Mouse (Mus musculus) lung, embryonic 14.5 days (tissue): Measurements from ENCODE around the gene Fgfr2. TPM values are rescaled to one million over a fixed set of nuclear protein-coding genes. Genes with fewer than 3 reads are reported as not detected.

Experiments used
- ATAC-seq: fragments of 200-750 bp; cut with Nextera tagmentation; 2 replicates; pipeline ENCODE4 v1.8.0; 2017; ENCODE audit warnings: mild to moderate bottlenecking, moderate TSS enrichment, moderate library complexity; ENCODE audit not compliant: insufficient read depth
- DNase-seq: peaks from one replicate; pipeline ENCODE4 v3.0.0-alpha.2; 2015
- H3K27ac ChIP-seq: fragments of 300-500 bp; sonication (generic); 2 replicates; pipeline ENCODE4 v1.5.1; 2014; ENCODE audit warnings: low read depth, mild to moderate bottlenecking, moderate library complexity
- H3K27me3 ChIP-seq: fragments of 300-500 bp; sonication (generic); 2 replicates; pipeline ENCODE4 v1.6.1; 2014; ENCODE audit warnings: low read length, control low read depth; ENCODE audit not compliant: insufficient read depth
- H3K36me3 ChIP-seq: fragments of 300-500 bp; sonication (generic); 2 replicates; pipeline ENCODE4 v1.6.1; 2014; ENCODE audit warnings: control low read depth; ENCODE audit not compliant: insufficient read depth
- H3K4me1 ChIP-seq: fragments of 300-500 bp; sonication (generic); 2 replicates; pipeline ENCODE4 v1.6.1; 2014; ENCODE audit warnings: antibody characterized with exemption, control low read depth; ENCODE audit not compliant: insufficient read depth
- H3K4me2 ChIP-seq: fragments of 300-500 bp; sonication (generic); 2 replicates; pipeline ENCODE4 v1.6.1; 2014; ENCODE audit warnings: mild to moderate bottlenecking
- H3K4me3 ChIP-seq: fragments of 300-500 bp; sonication (generic); 2 replicates; pipeline ENCODE4 v1.5.1; 2014; ENCODE audit warnings: low read depth, low read length
- H3K9ac ChIP-seq: fragments of 300-500 bp; sonication (generic); 2 replicates; pipeline ENCODE4 v1.6.1; 2014
- H3K9me3 ChIP-seq: fragments of 300-500 bp; sonication (generic); 2 replicates; pipeline ENCODE4 v1.6.1; 2016; ENCODE audit warnings: low read depth, low read length, control low read depth
- CTCF ChIP-seq: IDR thresholded peaks from 2 replicates; pipeline ENCODE4 v1.5.1; 2016; ENCODE audit warnings: antibody characterized with exemption, low read depth
- WGBS: fragments of 180-500 bp; shearing (Covaris S2); extraction: QIAGEN DNeasy Blood & Tissue Kit; methylation state at CpG from one replicate; pipeline ENCODE4 v1.1.7; 2014; 5-methylcytosine and 5-hydroxymethylcytosine counted together
- polyA plus RNA-seq: library from polyadenylated mRNA; unstranded; fragments of >200 nt; fragmentation: Nextera tagmentation; extraction: Ambion mirVana; gene quantifications from 2 replicates; pipeline ENCODE4 v1.2.1, GENCODE M21; 2014

Gene Fgfr2
- polyA plus RNA-seq, 1 experiment from 2014 or later = 179 TPM

DNA sequence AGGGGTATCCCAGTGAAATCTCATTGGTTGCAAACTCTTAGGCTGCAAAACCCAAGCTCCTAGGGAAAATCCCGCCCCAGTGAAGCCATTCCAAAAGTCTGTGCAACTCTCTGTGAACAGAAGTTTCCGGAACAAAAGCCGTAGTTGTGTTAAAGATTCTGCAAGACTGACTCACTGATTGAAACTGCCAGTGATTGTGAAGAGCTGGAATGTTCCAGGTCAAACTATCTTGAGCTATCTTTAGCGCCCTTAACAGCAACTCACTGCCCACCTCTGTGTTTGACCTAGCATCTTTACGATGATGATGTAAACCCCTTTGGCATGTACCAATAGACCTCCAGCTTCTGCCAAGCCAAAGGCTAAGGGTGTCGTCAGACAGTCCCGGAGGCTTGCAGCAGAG lies 999.9 kb downstream of the Fgfr2 start:
- TF ChIP-seq CTCF = no peak
- no peak overlapping the region for H3K9ac ChIP-seq
- H3K9me3 ChIP-seq = no peaks in the 10 kb centered on the region
- H3K4me3 ChIP-seq = no peak overlapping the region
- 62% methylated on average over 7 of the region's 7 CpGs for WGBS
- H3K27me3 ChIP-seq = no peaks in the 10 kb centered on the region
- ATAC-seq (no peak), DNase-seq (no peak)
- no peak overlapping the region for H3K27ac ChIP-seq
- H3K36me3 ChIP-seq = no peaks in the 10 kb centered on the region
- H3K4me2 ChIP-seq = no peak overlapping the region
- H3K4me1 ChIP-seq = no peaks in the 10 kb centered on the region

DNA sequence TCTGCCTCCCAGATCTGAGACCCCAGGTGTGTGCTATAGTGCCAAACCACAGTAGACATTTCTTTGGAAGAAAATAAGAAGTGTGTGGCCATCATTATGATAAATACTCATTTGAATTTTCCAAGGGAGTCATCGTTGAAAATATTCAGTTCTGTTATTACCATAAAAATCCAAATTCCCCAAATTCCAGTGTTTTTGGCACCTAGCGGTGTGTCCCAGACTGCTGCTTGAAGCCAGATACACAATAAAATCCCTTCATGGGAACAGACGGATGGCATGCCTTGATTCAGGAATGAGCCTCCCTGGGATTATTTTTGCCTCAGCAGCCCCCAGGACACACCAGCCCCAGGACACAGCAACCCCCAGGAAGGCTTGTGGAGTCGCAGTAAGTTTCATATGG lies 1003.3 kb downstream of the Fgfr2 start:
- Histone ChIP-seq H3K4me2 (no peak overlapping the region), H3K27ac (no peak overlapping the region), H3K4me3 (no peak overlapping the region), H3K36me3 (no peaks in the 10 kb centered on the region), H3K4me1 (no peaks in the 10 kb centered on the region), H3K9me3 (no peaks in the 10 kb centered on the region), H3K9ac (no peak overlapping the region), H3K27me3 (no peaks in the 10 kb centered on the region)
- DNase-seq (no peak), ATAC-seq (no peak)
- 75% methylated on average over 4 of the region's 4 CpGs for WGBS
- TF ChIP-seq CTCF = no peak

DNA sequence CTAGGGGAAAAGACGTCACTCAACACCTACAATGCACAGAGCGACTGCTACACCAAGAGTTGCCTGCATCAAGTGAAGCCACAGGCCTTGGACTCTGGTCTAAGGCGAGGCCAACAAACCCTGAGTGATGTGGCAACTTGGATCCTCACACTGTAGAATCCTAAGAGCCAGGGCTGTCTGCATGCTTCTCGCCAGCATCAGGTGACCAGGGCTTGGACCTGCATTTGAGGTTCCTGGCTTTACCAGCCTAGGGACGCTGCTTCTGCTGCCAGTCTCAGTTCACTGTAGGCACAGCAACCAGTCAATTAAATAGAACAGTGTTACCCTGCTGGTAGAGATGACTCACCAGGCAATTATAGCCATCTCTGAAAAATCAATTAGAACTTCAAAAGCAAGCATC lies 1011.4 kb downstream of the Fgfr2 start:
- Histone ChIP-seq H3K4me3 (no peak overlapping the region), H3K36me3 (no peaks in the 10 kb centered on the region), H3K9ac (no peak overlapping the region), H3K27ac (no peak overlapping the region), H3K9me3 (no peaks in the 10 kb centered on the region), H3K4me1 (no peaks in the 10 kb centered on the region), H3K27me3 (no peaks in the 10 kb centered on the region), H3K4me2 (no peak overlapping the region)
- DNase-seq (no peak), ATAC-seq (no peak)
- TF ChIP-seq CTCF = no peak
- 75% methylated on average over 5 of the region's 5 CpGs for WGBS

DNA sequence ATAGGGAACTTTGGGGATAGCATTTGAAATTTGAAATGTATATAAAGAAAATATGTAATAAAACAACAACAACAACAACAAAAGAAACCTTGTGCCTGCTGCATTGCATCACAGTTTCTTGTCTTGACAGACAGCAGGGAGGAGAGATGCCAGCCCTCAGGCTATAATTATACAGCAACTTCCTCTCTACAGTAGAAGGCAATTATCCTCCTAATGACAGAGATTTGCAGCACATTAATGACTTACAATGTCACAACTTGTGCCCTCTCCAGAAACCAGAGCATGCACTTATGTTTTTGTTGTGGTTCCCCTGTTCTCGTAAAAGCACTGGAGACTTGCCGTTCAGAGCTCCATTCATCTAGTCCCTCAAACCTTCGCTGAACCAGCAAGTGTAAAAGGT lies 1012.8 kb downstream of the Fgfr2 start:
- Histone ChIP-seq H3K9ac (no peak overlapping the region), H3K4me2 (no peak overlapping the region), H3K27me3 (no peaks in the 10 kb centered on the region), H3K36me3 (no peaks in the 10 kb centered on the region), H3K4me3 (no peak overlapping the region), H3K27ac (no peak overlapping the region), H3K9me3 (no peaks in the 10 kb centered on the region), H3K4me1 (no peaks in the 10 kb centered on the region)
- no peak for ATAC-seq
- TF ChIP-seq CTCF = no peak
- WGBS = 78% methylated on average over 3 of the region's 3 CpGs
- no peak for DNase-seq

DNA sequence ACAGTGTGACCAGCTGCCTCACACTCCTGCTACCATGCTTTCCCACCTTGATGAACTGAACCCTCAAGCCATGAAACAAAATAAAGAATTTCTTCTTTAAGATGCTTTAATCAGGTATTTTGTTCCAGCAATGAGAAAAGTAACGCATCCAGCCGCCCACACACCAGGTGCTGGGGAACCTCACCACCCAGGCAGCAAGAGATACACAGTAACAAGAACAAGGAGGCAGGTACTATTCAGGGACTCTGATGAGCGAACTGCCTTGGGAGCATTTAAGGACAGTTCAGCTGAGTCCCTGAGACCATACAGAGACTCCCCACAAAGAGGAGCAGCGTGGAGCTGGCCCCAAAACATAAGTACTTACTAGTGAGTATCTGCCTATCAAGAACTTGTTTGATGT lies 1016.3 kb downstream of the Fgfr2 start:
- no peak for TF ChIP-seq CTCF
- Histone ChIP-seq H3K9ac (no peak overlapping the region), H3K27ac (no peak overlapping the region), H3K27me3 (no peaks in the 10 kb centered on the region), H3K4me3 (no peak overlapping the region), H3K4me2 (no peak overlapping the region), H3K9me3 (no peaks in the 10 kb centered on the region), H3K4me1 (no peaks in the 10 kb centered on the region), H3K36me3 (no peaks in the 10 kb centered on the region)
- DNase-seq (no peak), ATAC-seq (no peak)
- 64% methylated on average over 4 of the region's 4 CpGs for WGBS

DNA sequence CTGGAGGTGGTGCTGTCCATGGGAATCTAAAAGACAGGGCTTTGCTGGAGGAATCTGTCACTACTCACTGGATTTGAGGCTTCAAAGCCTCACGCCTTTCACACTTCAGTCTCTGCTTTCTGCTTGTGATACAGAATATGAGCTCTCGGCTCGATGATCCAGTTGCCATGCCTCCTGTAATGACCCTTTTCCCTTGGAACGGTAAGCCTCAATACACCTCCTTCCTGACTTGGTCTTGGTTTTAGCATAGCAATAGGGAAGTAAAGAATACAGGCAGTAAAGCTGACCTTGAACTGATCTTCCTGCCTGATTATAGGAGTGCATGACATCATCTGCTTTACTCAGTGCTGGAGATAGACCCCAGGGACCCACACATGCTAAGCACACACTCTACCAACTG lies 1017.8 kb downstream of the Fgfr2 start:
- no peak overlapping the region for H3K4me2 ChIP-seq
- ATAC-seq (no peak), DNase-seq (no peak)
- H3K27me3 ChIP-seq = no peaks in the 10 kb centered on the region
- H3K27ac ChIP-seq = no peak overlapping the region
- H3K9ac ChIP-seq = no peak overlapping the region
- H3K9me3 ChIP-seq = no peaks in the 10 kb centered on the region
- H3K4me3 ChIP-seq = no peak overlapping the region
- H3K36me3 ChIP-seq = no peaks in the 10 kb centered on the region
- H3K4me1 ChIP-seq = no peaks in the 10 kb centered on the region
- 72% methylated on average over 4 of the region's 4 CpGs for WGBS
- TF ChIP-seq CTCF = no peak

DNA sequence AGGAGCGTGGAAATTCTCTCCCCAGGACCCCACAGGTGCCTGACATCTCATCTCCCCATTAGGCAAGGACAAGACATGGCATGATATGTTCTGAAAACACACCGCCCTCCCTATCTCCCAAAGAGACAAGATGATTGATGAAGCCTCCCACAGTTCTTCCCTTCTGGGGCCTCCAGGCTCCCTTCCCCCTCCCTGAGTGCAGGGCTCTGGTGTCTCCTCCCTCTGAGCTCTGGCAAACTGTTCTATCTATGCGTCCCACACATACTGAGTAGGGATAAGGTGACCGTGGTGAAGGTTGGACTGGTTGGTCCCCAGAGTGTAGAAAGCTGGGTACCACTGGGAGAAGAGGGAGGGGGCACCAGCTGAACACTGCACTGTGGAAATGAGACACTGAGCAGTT lies 1024.7 kb downstream of the Fgfr2 start:
- Histone ChIP-seq H3K36me3 (no peaks in the 10 kb centered on the region), H3K27ac (no peak overlapping the region), H3K4me2 (no peak overlapping the region), H3K4me3 (no peak overlapping the region), H3K9ac (no peak overlapping the region), H3K4me1 (no peaks in the 10 kb centered on the region), H3K27me3 (no peaks in the 10 kb centered on the region), H3K9me3 (no peaks in the 10 kb centered on the region)
- ATAC-seq (no peak), DNase-seq (no peak)
- TF ChIP-seq CTCF = no peak
- WGBS = 19% methylated on average over 4 of the region's 4 CpGs

DNA sequence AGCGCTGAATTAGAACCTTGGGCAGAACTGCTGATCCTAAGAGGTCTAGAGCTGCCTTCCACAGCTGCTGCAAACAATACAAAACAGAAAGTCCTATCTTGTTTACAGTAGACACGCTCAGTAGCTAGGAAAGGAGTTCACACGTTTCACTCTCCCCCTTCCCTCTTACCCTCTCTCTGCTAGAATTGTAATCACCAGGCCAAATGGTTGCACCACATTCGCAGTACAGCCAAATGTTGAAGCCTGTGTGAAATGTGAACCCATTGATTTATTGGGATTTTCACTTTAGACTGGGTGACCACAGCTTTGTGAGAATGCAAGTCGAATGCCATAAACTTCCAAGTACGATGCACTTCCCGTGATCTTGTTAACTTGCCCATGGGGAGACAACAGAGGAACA lies 1028.5 kb downstream of the Fgfr2 start:
- ATAC-seq = no peak
- WGBS = 55% methylated on average over 7 of the region's 7 CpGs
- no peak for TF ChIP-seq CTCF

More for the DNA sequence above, 1028.5 kb downstream of the Fgfr2 start:
- Histone ChIP-seq H3K9ac (no peak overlapping the region), H3K4me2 (no peak overlapping the region), H3K4me3 (no peak overlapping the region), H3K27me3 (no peaks in the 10 kb centered on the region), H3K9me3 (no peaks in the 10 kb centered on the region), H3K27ac (no peak overlapping the region), H3K4me1 (no peaks in the 10 kb centered on the region), H3K36me3 (no peaks in the 10 kb centered on the region)
- DNase-seq = no peak
